Mouse (Mus musculus) liver, adult 2 months (tissue): ENCODE measurements around the gene Krtap21-1. TPM values are rescaled to one million over a fixed set of nuclear protein-coding genes. Genes with fewer than 3 reads are reported as not detected.

Source experiments
- DNase-seq: peaks from one replicate; pipeline ENCODE4 v3.0.0-alpha.2; 2011; ENCODE audit warnings: low read depth, low spot score; ENCODE audit errors: extremely low read depth
- H3K27ac ChIP-seq: fragments of 200-500 bp; replicated peaks from 2 replicates; pipeline ENCODE4 v1.5.1; 2012; ENCODE audit warnings: low read depth, mild to moderate bottlenecking, control low read depth, inconsistent platforms, low read length; ENCODE audit not compliant: insufficient read depth
- H3K27me3 ChIP-seq: fragments of 200-500 bp; 2 replicates; pipeline ENCODE4 v1.6.1; 2012; ENCODE audit warnings: mild to moderate bottlenecking, moderate library complexity, low read length, inconsistent platforms; ENCODE audit not compliant: control insufficient read depth, insufficient read depth
- H3K36me3 ChIP-seq: fragments of 200-500 bp; 2 replicates; pipeline ENCODE4 v1.6.1; 2012; ENCODE audit warnings: low read length, inconsistent platforms; ENCODE audit not compliant: control insufficient read depth, insufficient read depth
- H3K4me1 ChIP-seq: fragments of 200-500 bp; 2 replicates; pipeline ENCODE4 v1.6.1; 2011; ENCODE audit warnings: low read length; ENCODE audit not compliant: control insufficient read depth, insufficient read depth
- H3K4me3 ChIP-seq: fragments of 200-500 bp; 2 replicates; pipeline ENCODE4 v1.5.1; 2011; ENCODE audit warnings: low read depth, mild to moderate bottlenecking, control low read depth, low read length, moderate library complexity; ENCODE audit not compliant: insufficient read depth
- H3K79me2 ChIP-seq: fragments of 200-500 bp; 2 replicates; pipeline ENCODE4 v1.6.1; 2012; ENCODE audit warnings: inconsistent platforms, mild to moderate bottlenecking, low read length, moderate library complexity; ENCODE audit not compliant: control insufficient read depth, insufficient read depth
- H3K9ac ChIP-seq: fragments of 200-500 bp; 2 replicates; pipeline ENCODE4 v1.6.1; 2012; ENCODE audit warnings: low read depth, mild to moderate bottlenecking, control low read depth, inconsistent platforms, low read length
- CTCF ChIP-seq: fragments of 200-500 bp; IDR thresholded peaks from 2 replicates; pipeline ENCODE4 v1.5.1; 2011; ENCODE audit warnings: low read depth, low read length, control low read depth
- POLR2A ChIP-seq: fragments of 200-500 bp; IDR thresholded peaks from 2 replicates; pipeline ENCODE4 v1.6.1; 2011; ENCODE audit warnings: low read length, control low read depth; ENCODE audit not compliant: insufficient read depth; ENCODE audit errors: extremely low read depth
- WGBS: fragments of 180-500 bp; shearing (Covaris S2); methylation state at CpG from one replicate; pipeline ENCODE4 v1.1.7; 2018; 5-methylcytosine and 5-hydroxymethylcytosine counted together
- polyA plus RNA-seq: library from polyadenylated mRNA; depleted of rRNA; stranded (reverse); fragments of >200 nt; gene quantifications from 2 replicates; pipeline ENCODE4 v1.2.3, GENCODE M21; 2012; rRNA removed
- total RNA-seq: library from RNA; depleted of rRNA; stranded (reverse); fragments of >200 nt; gene quantifications from 2 replicates; pipeline ENCODE4 v1.2.3, GENCODE M21; 2014; rRNA removed

Gene Krtap21-1
- total and polyA plus RNA-seq, 2 experiments: not detected

DNA sequence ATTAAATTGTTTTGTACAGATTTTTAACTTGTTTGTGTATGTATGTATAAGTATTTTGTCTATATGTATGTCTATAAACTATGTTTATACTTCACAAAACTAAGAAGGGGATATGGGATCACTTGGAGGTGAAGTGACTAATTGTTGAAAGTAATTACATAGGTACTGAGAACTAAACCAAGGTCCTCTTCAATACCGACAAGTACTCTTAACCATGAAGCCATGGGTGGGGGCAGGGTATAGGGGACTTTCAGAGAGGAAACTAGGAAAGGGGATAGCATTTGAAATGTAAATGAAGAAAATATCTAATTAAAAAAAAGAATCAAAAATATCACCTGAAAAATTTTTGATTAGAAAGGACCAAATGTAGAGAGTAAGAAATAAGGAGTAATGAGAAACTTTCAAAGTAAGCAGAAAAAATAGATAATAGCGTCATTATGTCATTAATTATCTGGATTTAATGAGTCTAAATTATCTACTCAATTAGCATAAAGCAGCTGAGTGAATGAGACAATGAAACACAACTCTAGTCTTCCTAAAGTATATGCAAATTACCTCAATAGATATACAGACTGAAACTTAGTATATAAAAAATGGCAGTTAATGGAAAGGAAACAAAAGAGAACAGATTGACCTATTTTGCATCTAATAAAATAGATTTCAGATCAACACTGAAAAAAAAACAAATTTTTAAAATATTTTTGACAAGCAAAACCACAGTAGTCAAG is 30.8 kb downstream of the Krtap21-1 start:
- Histone ChIP-seq H3K27ac (no peak overlapping the region), H3K27me3 (no peaks in the 10 kb centered on the region), H3K4me3 (no peak overlapping the region), H3K79me2 (no peaks in the 10 kb centered on the region), H3K9ac (no peak overlapping the region), H3K4me1 (no peaks in the 10 kb centered on the region), H3K36me3 (no peaks in the 10 kb centered on the region)
- TF ChIP-seq POLR2A (no peak), CTCF (no peak)
- WGBS: 58% methylated on average over 2 of the region's 2 CpGs
- no peak for DNase-seq

Other genes starting within 250 kb of the Krtap21-1 start
- not detected in 2 replicates for gene Gm9789, start 245.9 kb downstream of the Krtap21-1 start, total RNA-seq
- gene Gm9789, start 245.9 kb downstream of the Krtap21-1 start, polyA plus RNA-seq: not detected in 2 replicates
- not detected in 2 replicates for gene Gm7735, start 234.4 kb downstream of the Krtap21-1 start, total RNA-seq
- gene Gm7735, start 234.4 kb downstream of the Krtap21-1 start, polyA plus RNA-seq: not detected in 2 replicates
- not detected in 2 replicates for gene 1110057P08Rik, start 229.1 kb downstream of the Krtap21-1 start, total RNA-seq
- gene 1110057P08Rik, start 229.1 kb downstream of the Krtap21-1 start, polyA plus RNA-seq: not detected in 2 replicates
- not detected in 2 replicates for gene Krtap20-2, start 198.0 kb downstream of the Krtap21-1 start, total RNA-seq
- gene Krtap20-2, start 198.0 kb downstream of the Krtap21-1 start, polyA plus RNA-seq: not detected in 2 replicates
- gene Krtap6-2, start 16.2 kb upstream of the Krtap21-1 start, total RNA-seq: not detected in 2 replicates
- not detected in 2 replicates for gene Krtap6-2, start 16.2 kb upstream of the Krtap21-1 start, polyA plus RNA-seq
- gene Krtap8-1, start 84.1 kb upstream of the Krtap21-1 start, total RNA-seq: not detected in 2 replicates
- not detected in 2 replicates for gene Krtap8-1, start 84.1 kb upstream of the Krtap21-1 start, polyA plus RNA-seq
- gene Krtap7-1, start 104.5 kb upstream of the Krtap21-1 start, total RNA-seq: not detected in 2 replicates
- not detected in 2 replicates for gene Krtap7-1, start 104.5 kb upstream of the Krtap21-1 start, polyA plus RNA-seq
- gene Krtap11-1, start 167.3 kb upstream of the Krtap21-1 start, total RNA-seq: not detected in 2 replicates
- gene Krtap11-1, start 167.3 kb upstream of the Krtap21-1 start, polyA plus RNA-seq: not detected in 2 replicates